Mouse (Mus musculus): ENCODE measurements around the gene Elp1. TPM values are rescaled to one million over a fixed set of nuclear protein-coding genes. Genes with fewer than 3 reads are reported as not detected.
A peak's percentile ranks its signal among the peaks of the same experiment; 100 is the strongest.

Gene Elp1
- polyA plus RNA-seq, 1 experiment from 2014 or later, result 78.2 TPM

- Histone ChIP-seq H3K4me1 (ENCODE audit: control insufficient read depth, insufficient read depth, low read length) (no peaks in the 10 kb centered on the region), H3K36me3 (ENCODE audit: control insufficient read depth, insufficient read depth, low read length) (peaks cover 64% of the 10 kb centered on the region), H3K4me3 (ENCODE audit: low read depth, low read length) (no peak overlapping the region), H3K27ac (ENCODE audit: low read depth, low read length) (no peak overlapping the region), H3K9ac (ENCODE audit: low read length) (no peak overlapping the region), H3K4me2 (ENCODE audit: low read length) (no peak overlapping the region), H3K27me3 (replicated peaks; ENCODE audit: control insufficient read depth, insufficient read depth, low read length) (no peaks in the 10 kb centered on the region), H3K9me3 (replicated peaks; ENCODE audit: control insufficient read depth, low read length) (no peaks in the 10 kb centered on the region)
- ATAC-seq (no peak), DNase-seq (ENCODE audit: low spot score) (no peak)
- WGBS, result 92% methylated on average over 6 of the region's 6 CpGs
Observed at GRCm38 (mm10) chr4:56837661-56838060, 35.5 kb upstream of the Elp1 start.

GRCm38 (mm10) chr4:56831998-56832397 is 29.9 kb upstream of the Elp1 start:
- H3K9me3 ChIP-seq (replicated peaks; ENCODE audit: control insufficient read depth, low read length), result no peaks in the 10 kb centered on the region
- H3K27me3 ChIP-seq (replicated peaks; ENCODE audit: control insufficient read depth, insufficient read depth, low read length), result no peaks in the 10 kb centered on the region
- H3K9ac ChIP-seq (ENCODE audit: low read length), result no peak overlapping the region
- H3K36me3 ChIP-seq (ENCODE audit: control insufficient read depth, insufficient read depth, low read length), result peaks cover 43% of the 10 kb centered on the region
- H3K4me2 ChIP-seq (ENCODE audit: low read length), result no peak overlapping the region
- no peak overlapping the region for H3K27ac ChIP-seq (ENCODE audit: low read depth, low read length)
- 92% methylated on average over 7 of the region's 7 CpGs for WGBS
- H3K4me1 ChIP-seq (ENCODE audit: control insufficient read depth, insufficient read depth, low read length), result no peaks in the 10 kb centered on the region; the same call in 1 of the 2 replicates
- DNase-seq (ENCODE audit: low spot score), result no peak
- no peak for ATAC-seq
- H3K4me3 ChIP-seq (ENCODE audit: low read depth, low read length), result no peak overlapping the region

GRCm38 (mm10) chr4:56831013-56831609 is 29.0 kb upstream of the Elp1 start:
- no peak overlapping the region for H3K4me3 ChIP-seq (ENCODE audit: low read depth, low read length)

GRCm38 (mm10) chr4:56829511-56829921 is 27.4 kb upstream of the Elp1 start:
- no peak overlapping the region for H3K9ac ChIP-seq (ENCODE audit: low read length)
- no peaks in the 10 kb centered on the region for H3K27me3 ChIP-seq (replicated peaks; ENCODE audit: control insufficient read depth, insufficient read depth, low read length)
- peak; percentile 61 for DNase-seq (ENCODE audit: low spot score)
- 17% methylated on average over 7 of the region's 7 CpGs for WGBS
- no peaks in the 10 kb centered on the region; the same call in 1 of the 2 replicates for H3K4me1 ChIP-seq (ENCODE audit: control insufficient read depth, insufficient read depth, low read length)
- no peaks in the 10 kb centered on the region for H3K9me3 ChIP-seq (replicated peaks; ENCODE audit: control insufficient read depth, low read length)
- H3K4me2 ChIP-seq (ENCODE audit: low read length), result no peak overlapping the region
- H3K27ac ChIP-seq (ENCODE audit: low read depth, low read length), result peak overlapping the region; percentile 39; the same call in 1 of the 2 replicates
- peaks cover 34% of the 10 kb centered on the region for H3K36me3 ChIP-seq (ENCODE audit: control insufficient read depth, insufficient read depth, low read length)
- ATAC-seq, result peak; percentile 82
- no peak overlapping the region for H3K4me3 ChIP-seq (ENCODE audit: low read depth, low read length)

More at GRCm38 (mm10) chr4:56831013-56831609, 29.0 kb upstream of the Elp1 start:
- no peak overlapping the region for H3K27ac ChIP-seq (ENCODE audit: low read depth, low read length)
- no peak overlapping the region for H3K4me2 ChIP-seq (ENCODE audit: low read length)
- DNase-seq (ENCODE audit: low spot score) (no peak), ATAC-seq (no peak)
- no peaks in the 10 kb centered on the region; the same call in 1 of the 2 replicates for H3K4me1 ChIP-seq (ENCODE audit: control insufficient read depth, insufficient read depth, low read length)
- H3K9ac ChIP-seq (ENCODE audit: low read length), result no peak overlapping the region
- H3K36me3 ChIP-seq (ENCODE audit: control insufficient read depth, insufficient read depth, low read length), result peaks cover 42% of the 10 kb centered on the region
- WGBS, result 76% methylated on average over 13 of the region's 13 CpGs
- H3K9me3 ChIP-seq (replicated peaks; ENCODE audit: control insufficient read depth, low read length), result no peaks in the 10 kb centered on the region
- no peaks in the 10 kb centered on the region for H3K27me3 ChIP-seq (replicated peaks; ENCODE audit: control insufficient read depth, insufficient read depth, low read length)

- Histone ChIP-seq H3K27ac (ENCODE audit: low read depth, low read length) (0 out of 2 replicates have a peak overlapping the region, but pooled peaks have one; percentile 27), H3K4me3 (ENCODE audit: low read depth, low read length) (no peak overlapping the region), H3K9me3 (replicated peaks; ENCODE audit: control insufficient read depth, low read length) (no peaks in the 10 kb centered on the region), H3K36me3 (ENCODE audit: control insufficient read depth, insufficient read depth, low read length) (peaks cover 31% of the 10 kb centered on the region), H3K27me3 (replicated peaks; ENCODE audit: control insufficient read depth, insufficient read depth, low read length) (no peaks in the 10 kb centered on the region), H3K4me1 (ENCODE audit: control insufficient read depth, insufficient read depth, low read length) (no peaks in the 10 kb centered on the region; the same call in 1 of the 2 replicates), H3K9ac (ENCODE audit: low read length) (no peak overlapping the region), H3K4me2 (ENCODE audit: low read length) (no peak overlapping the region)
- WGBS, result 71% methylated on average over 3 of the region's 3 CpGs
- ATAC-seq (peak; percentile 18; the same call in 1 of the 2 replicates), DNase-seq (ENCODE audit: low spot score) (no peak)
Observed at GRCm38 (mm10) chr4:56828932-56829331, 26.8 kb upstream of the Elp1 start.

- Histone ChIP-seq H3K4me2 (ENCODE audit: low read length) (no peak overlapping the region), H3K27ac (ENCODE audit: low read depth, low read length) (no peak overlapping the region), H3K9me3 (replicated peaks; ENCODE audit: control insufficient read depth, low read length) (no peaks in the 10 kb centered on the region), H3K9ac (ENCODE audit: low read length) (no peak overlapping the region), H3K4me1 (ENCODE audit: control insufficient read depth, insufficient read depth, low read length) (no peaks in the 10 kb centered on the region), H3K4me3 (ENCODE audit: low read depth, low read length) (no peak overlapping the region), H3K36me3 (ENCODE audit: control insufficient read depth, insufficient read depth, low read length) (peaks cover 13% of the 10 kb centered on the region; the same call in 1 of the 2 replicates), H3K27me3 (replicated peaks; ENCODE audit: control insufficient read depth, insufficient read depth, low read length) (no peaks in the 10 kb centered on the region)
- 92% methylated on average over 9 of the region's 9 CpGs for WGBS
- DNase-seq (ENCODE audit: low spot score) (no peak), ATAC-seq (no peak)
Observed at GRCm38 (mm10) chr4:56824231-56824630, 22.1 kb upstream of the Elp1 start.

GRCm38 (mm10) chr4:56820017-56820550 is 18.0 kb upstream of the Elp1 start:
- DNase-seq (ENCODE audit: low spot score), result peak; percentile 49

GRCm38 (mm10) chr4:56815131-56815530 is 13.0 kb upstream of the Elp1 start:
- peaks cover 38% of the 10 kb centered on the region for H3K36me3 ChIP-seq (ENCODE audit: control insufficient read depth, insufficient read depth, low read length)
- no peak overlapping the region for H3K9ac ChIP-seq (ENCODE audit: low read length)
- no peaks in the 10 kb centered on the region for H3K9me3 ChIP-seq (replicated peaks; ENCODE audit: control insufficient read depth, low read length)
- no peaks in the 10 kb centered on the region for H3K4me1 ChIP-seq (ENCODE audit: control insufficient read depth, insufficient read depth, low read length)
- WGBS, result 93% methylated on average over 8 of the region's 8 CpGs
- no peak overlapping the region for H3K4me2 ChIP-seq (ENCODE audit: low read length)
- no peaks in the 10 kb centered on the region for H3K27me3 ChIP-seq (replicated peaks; ENCODE audit: control insufficient read depth, insufficient read depth, low read length)
- ATAC-seq (no peak), DNase-seq (ENCODE audit: low spot score) (no peak)
- H3K27ac ChIP-seq (ENCODE audit: low read depth, low read length), result no peak overlapping the region
- no peak overlapping the region for H3K4me3 ChIP-seq (ENCODE audit: low read depth, low read length)

More at GRCm38 (mm10) chr4:56820017-56820550, 18.0 kb upstream of the Elp1 start:
- Histone ChIP-seq H3K4me1 (ENCODE audit: control insufficient read depth, insufficient read depth, low read length) (no peaks in the 10 kb centered on the region), H3K9ac (ENCODE audit: low read length) (no peak overlapping the region), H3K4me2 (ENCODE audit: low read length) (no peak overlapping the region), H3K9me3 (replicated peaks; ENCODE audit: control insufficient read depth, low read length) (no peaks in the 10 kb centered on the region), H3K36me3 (ENCODE audit: control insufficient read depth, insufficient read depth, low read length) (peaks cover 13% of the 10 kb centered on the region; the same call in 1 of the 2 replicates), H3K4me3 (ENCODE audit: low read depth, low read length) (no peak overlapping the region), H3K27ac (ENCODE audit: low read depth, low read length) (no peak overlapping the region), H3K27me3 (replicated peaks; ENCODE audit: control insufficient read depth, insufficient read depth, low read length) (no peaks in the 10 kb centered on the region)
- ATAC-seq, result no peak

- Histone ChIP-seq H3K36me3 (ENCODE audit: control insufficient read depth, insufficient read depth, low read length) (peaks cover 50% of the 10 kb centered on the region), H3K27ac (ENCODE audit: low read depth, low read length) (no peak overlapping the region), H3K4me2 (ENCODE audit: low read length) (no peak overlapping the region), H3K9me3 (replicated peaks; ENCODE audit: control insufficient read depth, low read length) (no peaks in the 10 kb centered on the region), H3K4me3 (ENCODE audit: low read depth, low read length) (no peak overlapping the region), H3K9ac (ENCODE audit: low read length) (no peak overlapping the region), H3K27me3 (replicated peaks; ENCODE audit: control insufficient read depth, insufficient read depth, low read length) (no peaks in the 10 kb centered on the region), H3K4me1 (ENCODE audit: control insufficient read depth, insufficient read depth, low read length) (no peaks in the 10 kb centered on the region)
- no peak for DNase-seq (ENCODE audit: low spot score)
- ATAC-seq, result no peak
- WGBS, result 87% methylated on average over 4 of the region's 4 CpGs
Observed at GRCm38 (mm10) chr4:56812096-56812495, 10.0 kb upstream of the Elp1 start.
